Mouse (Mus musculus) liver, embryonic 16.5 days (tissue): ENCODE measurements around the gene Pgm2. TPM values are rescaled to one million over a fixed set of nuclear protein-coding genes. Genes with fewer than 3 reads are reported as not detected.

Experiments
- ATAC-seq: fragments of 200-750 bp; cut with Nextera tagmentation; 2 replicates; pipeline ENCODE4 v1.8.0; 2017; ENCODE audit warnings: low read depth, mild to moderate bottlenecking, moderate number of reproducible peaks, moderate library complexity
- H3K27ac ChIP-seq: fragments of 300-500 bp; sonication (generic); 2 replicates; pipeline ENCODE4 v1.5.1; 2014; ENCODE audit warnings: mild to moderate bottlenecking, low read length
- H3K27me3 ChIP-seq: fragments of 300-500 bp; sonication (generic); 2 replicates; pipeline ENCODE4 v1.6.1; 2014; ENCODE audit warnings: low read depth, low read length, mixed read lengths; ENCODE audit not compliant: control insufficient read depth, insufficient read depth
- H3K36me3 ChIP-seq: fragments of 300-500 bp; sonication (generic); 2 replicates; pipeline ENCODE4 v1.6.1; 2014; ENCODE audit warnings: mild to moderate bottlenecking; ENCODE audit not compliant: control insufficient read depth, insufficient read depth
- H3K4me1 ChIP-seq: fragments of 300-500 bp; sonication (generic); 2 replicates; pipeline ENCODE4 v1.6.1; 2014; ENCODE audit warnings: low read depth, low read length, mixed read lengths; ENCODE audit not compliant: control insufficient read depth
- H3K4me2 ChIP-seq: fragments of 300-500 bp; sonication (generic); 2 replicates; pipeline ENCODE4 v1.6.1; 2014; ENCODE audit warnings: low read depth, low read length, mixed read lengths
- H3K4me3 ChIP-seq: fragments of 300-500 bp; sonication (generic); 2 replicates; pipeline ENCODE4 v1.5.1; 2014; ENCODE audit warnings: low read depth, mild to moderate bottlenecking, low read length
- H3K9ac ChIP-seq: fragments of 300-500 bp; sonication (generic); 2 replicates; pipeline ENCODE4 v1.6.1; 2014; ENCODE audit warnings: low read depth, low read length
- H3K9me3 ChIP-seq: fragments of 300-500 bp; sonication (generic); replicated peaks from 2 replicates; pipeline ENCODE4 v1.6.1; 2016; ENCODE audit warnings: low read length; ENCODE audit not compliant: control insufficient read depth
- WGBS: fragments of 180-500 bp; shearing (Covaris S2); extraction: QIAGEN DNeasy Blood & Tissue Kit; methylation state at CpG from one replicate; pipeline ENCODE4 v1.1.7; 2014; ENCODE audit not compliant: insufficient replicate concordance; 5-methylcytosine and 5-hydroxymethylcytosine counted together
- polyA plus RNA-seq: library from polyadenylated mRNA; unstranded; fragments of >200 nt; fragmentation: Nextera tagmentation; extraction: Ambion mirVana; gene quantifications from 2 replicates; pipeline ENCODE4 v1.2.1, GENCODE M21; 2015

Gene Pgm2
- polyA plus RNA-seq, 1 experiment from 2014 or later: 12.8 TPM

- H3K27ac ChIP-seq: no peak overlapping the region
- H3K9ac ChIP-seq: no peak overlapping the region
- no peaks in the 10 kb centered on the region for H3K4me1 ChIP-seq
- H3K27me3 ChIP-seq: no peaks in the 10 kb centered on the region
- no peaks in the 10 kb centered on the region for H3K9me3 ChIP-seq
- WGBS: 77% methylated on average over 6 of the region's 6 CpGs
- H3K36me3 ChIP-seq: no peaks in the 10 kb centered on the region
- no peak overlapping the region for H3K4me3 ChIP-seq
- no peak for ATAC-seq
- no peak overlapping the region for H3K4me2 ChIP-seq
Observed at GRCm38 (mm10) chr5:64056210-64056609, 36.5 kb upstream of the Pgm2 start.

- Histone ChIP-seq H3K4me3 (no peak overlapping the region), H3K36me3 (no peaks in the 10 kb centered on the region), H3K27me3 (no peaks in the 10 kb centered on the region), H3K4me2 (no peak overlapping the region), H3K27ac (no peak overlapping the region), H3K4me1 (no peaks in the 10 kb centered on the region), H3K9ac (no peak overlapping the region), H3K9me3 (no peaks in the 10 kb centered on the region)
- ATAC-seq: no peak
- WGBS: 86% methylated on average over 8 of the region's 8 CpGs
Observed at GRCm38 (mm10) chr5:64060881-64061280, 31.9 kb upstream of the Pgm2 start.

- H3K4me2 ChIP-seq: no peak overlapping the region
- no peaks in the 10 kb centered on the region for H3K36me3 ChIP-seq
- H3K9ac ChIP-seq: no peak overlapping the region
- no peak overlapping the region for H3K27ac ChIP-seq
- ATAC-seq: no peak
- no peaks in the 10 kb centered on the region for H3K27me3 ChIP-seq
- no peaks in the 10 kb centered on the region for H3K9me3 ChIP-seq
- H3K4me1 ChIP-seq: no peaks in the 10 kb centered on the region
- no peak overlapping the region for H3K4me3 ChIP-seq
- 73% methylated on average over 7 of the region's 7 CpGs for WGBS
Observed at GRCm38 (mm10) chr5:64061643-64062042, 31.1 kb upstream of the Pgm2 start.

- Histone ChIP-seq H3K9ac (no peak overlapping the region), H3K27ac (no peak overlapping the region), H3K36me3 (no peaks in the 10 kb centered on the region), H3K9me3 (no peaks in the 10 kb centered on the region), H3K4me2 (no peak overlapping the region), H3K4me3 (no peak overlapping the region), H3K4me1 (no peaks in the 10 kb centered on the region), H3K27me3 (no peaks in the 10 kb centered on the region)
- ATAC-seq: no peak
- 73% methylated on average over 4 of the region's 4 CpGs for WGBS
Observed at GRCm38 (mm10) chr5:64062882-64063621, 29.7 kb upstream of the Pgm2 start.

GRCm38 (mm10) chr5:64063622-64064355 lies 29.0 kb upstream of the Pgm2 start:
- Histone ChIP-seq H3K4me1 (no peaks in the 10 kb centered on the region), H3K36me3 (no peaks in the 10 kb centered on the region), H3K9me3 (no peaks in the 10 kb centered on the region), H3K4me2 (no peak overlapping the region), H3K9ac (no peak overlapping the region), H3K4me3 (no peak overlapping the region), H3K27ac (no peak overlapping the region), H3K27me3 (no peaks in the 10 kb centered on the region)
- 38% methylated on average over 11 of the region's 11 CpGs for WGBS
- no peak for ATAC-seq

DNA sequence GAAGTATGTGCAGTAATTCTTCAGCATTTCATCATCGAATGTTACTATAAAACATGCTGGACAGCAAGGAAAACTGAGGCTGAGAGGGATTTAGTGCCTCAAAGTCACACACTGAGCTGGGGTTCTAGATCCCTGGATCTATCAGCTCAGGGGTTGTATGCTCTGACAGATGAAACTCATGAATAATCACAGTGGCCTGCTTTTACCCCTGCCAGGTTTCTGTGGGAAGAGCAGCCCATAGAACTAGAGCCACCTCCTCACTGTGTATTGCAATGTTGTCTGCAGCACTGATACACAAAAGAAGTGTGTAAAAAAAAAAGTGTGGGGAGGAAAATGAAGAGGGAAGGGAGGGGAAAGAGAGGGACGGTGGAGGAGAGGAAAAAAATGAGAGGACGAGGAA lies 28.3 kb upstream of the Pgm2 start:
- Histone ChIP-seq H3K27ac (no peak overlapping the region), H3K36me3 (no peaks in the 10 kb centered on the region), H3K4me3 (no peak overlapping the region), H3K4me2 (no peak overlapping the region), H3K9me3 (no peaks in the 10 kb centered on the region), H3K9ac (no peak overlapping the region), H3K27me3 (no peaks in the 10 kb centered on the region), H3K4me1 (no peaks in the 10 kb centered on the region)
- WGBS: 55% methylated on average over 3 of the region's 3 CpGs
- no peak for ATAC-seq

- Histone ChIP-seq H3K4me3 (no peak overlapping the region), H3K27ac (no peak overlapping the region), H3K9me3 (no peaks in the 10 kb centered on the region), H3K27me3 (no peaks in the 10 kb centered on the region), H3K4me2 (no peak overlapping the region), H3K9ac (no peak overlapping the region), H3K36me3 (no peaks in the 10 kb centered on the region), H3K4me1 (no peaks in the 10 kb centered on the region)
- ATAC-seq: no peak
- 63% methylated on average over 6 of the region's 6 CpGs for WGBS
Observed at GRCm38 (mm10) chr5:64065497-64066046, 27.2 kb upstream of the Pgm2 start.

DNA sequence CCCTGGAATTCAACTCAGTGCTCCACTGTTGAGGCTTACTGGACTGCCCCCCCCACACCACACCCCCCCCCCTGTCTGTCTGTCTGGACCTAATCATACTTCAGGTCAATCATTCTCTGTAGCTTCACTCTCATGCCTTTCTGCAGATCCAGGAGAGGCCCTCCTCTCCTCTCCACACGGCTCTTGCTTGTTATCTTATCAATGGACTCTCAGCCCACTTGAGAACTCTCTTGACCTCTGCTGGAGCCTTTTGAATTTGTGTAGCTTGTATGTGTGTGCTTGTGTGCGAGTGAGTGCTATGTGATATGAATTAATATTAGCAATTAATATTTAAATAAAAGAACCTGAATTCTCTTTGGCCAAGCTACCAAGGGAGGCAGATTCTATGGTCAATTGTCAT lies 26.6 kb upstream of the Pgm2 start:
- no peaks in the 10 kb centered on the region for H3K36me3 ChIP-seq
- ATAC-seq: no peak
- H3K4me3 ChIP-seq: no peak overlapping the region
- H3K9me3 ChIP-seq: no peaks in the 10 kb centered on the region
- no peak overlapping the region for H3K4me2 ChIP-seq
- no peaks in the 10 kb centered on the region for H3K27me3 ChIP-seq
- 27% methylated on average over 2 of the region's 2 CpGs for WGBS
- H3K27ac ChIP-seq: no peak overlapping the region
- H3K4me1 ChIP-seq: no peaks in the 10 kb centered on the region
- no peak overlapping the region for H3K9ac ChIP-seq

- 66% methylated on average over 2 of the region's 2 CpGs for WGBS
- Histone ChIP-seq H3K27me3 (no peaks in the 10 kb centered on the region), H3K9ac (no peak overlapping the region), H3K9me3 (no peaks in the 10 kb centered on the region), H3K4me2 (no peak overlapping the region), H3K4me1 (no peaks in the 10 kb centered on the region), H3K4me3 (no peak overlapping the region), H3K36me3 (no peaks in the 10 kb centered on the region), H3K27ac (no peak overlapping the region)
- no peak for ATAC-seq
Observed at GRCm38 (mm10) chr5:64067576-64067975, 25.2 kb upstream of the Pgm2 start.
